Mouse (Mus musculus) layer of hippocampus, adult 2 months (tissue): ENCODE measurements at regions not wholly inside any gene's neighbourhood (a gene's known extent, or its start where the extent isn't known, plus 50 kb on each side); places are given as distances from the start of the nearest gene placed in this dataset.
A peak's percentile ranks its signal among the peaks of the same experiment; 100 is the strongest.

Source experiments
- DNase-seq, 2 experiments: peaks; one replicate each; pipeline ENCODE4 v3.0.0; 2022; ENCODE audit warnings: low spot score in 2 of 2
- H3K27ac ChIP-seq: fragments of 200-600 bp; 2 replicates; pipeline ENCODE4 v1.8.1; 2022
- H3K4me3 ChIP-seq: fragments of 200-600 bp; 2 replicates; pipeline ENCODE4 v1.8.1; 2022; ENCODE audit warnings: mild to moderate bottlenecking
- CTCF ChIP-seq: fragments of 200-600 bp; conservative IDR thresholded peaks from 2 replicates; pipeline ENCODE4 v1.8.1; 2022; ENCODE audit warnings: antibody characterized with exemption, mild to moderate bottlenecking, moderate library complexity

- TF ChIP-seq CTCF, result no peak
- Histone ChIP-seq H3K4me3 (no peak overlapping the region), H3K27ac (no peak overlapping the region)
- DNase-seq, result no peak
Measured at GRCm38 (mm10) chr3:50848528-50848927, 375.7 kb upstream of the Noct start.

GRCm38 (mm10) chr3:50851083-50851637, 373.1 kb upstream of the Noct start:
- no peak for TF ChIP-seq CTCF
- no peak overlapping the region for H3K27ac ChIP-seq
- no peak for DNase-seq
- H3K4me3 ChIP-seq, result no peak overlapping the region

- Histone ChIP-seq H3K27ac (no peak overlapping the region), H3K4me3 (no peak overlapping the region)
- TF ChIP-seq CTCF, result no peak
- DNase-seq, result no peak
Measured at GRCm38 (mm10) chr3:50867105-50867504, 357.1 kb upstream of the Noct start.

GRCm38 (mm10) chr3:50869211-50869610, 355.0 kb upstream of the Noct start:
- no peak overlapping the region for H3K27ac ChIP-seq
- H3K4me3 ChIP-seq, result no peak overlapping the region
- no peak for TF ChIP-seq CTCF
- DNase-seq, result no peak

GRCm38 (mm10) chr3:50879050-50879449, 345.2 kb upstream of the Noct start:
- Histone ChIP-seq H3K4me3 (no peak overlapping the region), H3K27ac (no peak overlapping the region)
- DNase-seq, result no peak
- no peak for TF ChIP-seq CTCF

- no peak overlapping the region for H3K27ac ChIP-seq
- no peak overlapping the region for H3K4me3 ChIP-seq
- no peak for DNase-seq
- no peak for TF ChIP-seq CTCF
Measured at GRCm38 (mm10) chr3:50879595-50879994, 344.7 kb upstream of the Noct start.

- peak overlapping the region; percentile 84 for H3K27ac ChIP-seq
- no peak for TF ChIP-seq CTCF
- no peak overlapping the region for H3K4me3 ChIP-seq
- no peak for DNase-seq
Measured at GRCm38 (mm10) chr3:50881437-50882248, 342.6 kb upstream of the Noct start.

- H3K27ac ChIP-seq, result peak overlapping the region; percentile 84
- peak in 1 of 2 experiments; percentile 32 for DNase-seq
- TF ChIP-seq CTCF, result no peak
- no peak overlapping the region for H3K4me3 ChIP-seq
Measured at GRCm38 (mm10) chr3:50882249-50882733, 342.0 kb upstream of the Noct start.

- H3K27ac ChIP-seq, result no peak overlapping the region
- no peak for DNase-seq
- no peak overlapping the region for H3K4me3 ChIP-seq
- TF ChIP-seq CTCF, result no peak
Measured at GRCm38 (mm10) chr3:50886336-50886735, 337.9 kb upstream of the Noct start.

- Histone ChIP-seq H3K27ac (no peak overlapping the region), H3K4me3 (no peak overlapping the region)
- no peak for DNase-seq
- no peak for TF ChIP-seq CTCF
Measured at GRCm38 (mm10) chr3:50887002-50887401, 337.2 kb upstream of the Noct start.

- no peak overlapping the region for H3K27ac ChIP-seq
- no peak overlapping the region for H3K4me3 ChIP-seq
- TF ChIP-seq CTCF, result no peak
- DNase-seq, result no peak
Measured at GRCm38 (mm10) chr3:50888571-50889210, 335.6 kb upstream of the Noct start.

- H3K4me3 ChIP-seq, result no peak overlapping the region
- H3K27ac ChIP-seq, result no peak overlapping the region
- TF ChIP-seq CTCF, result no peak
- no peak for DNase-seq
Measured at GRCm38 (mm10) chr3:50890537-50890936, 333.7 kb upstream of the Noct start.

- Histone ChIP-seq H3K27ac (no peak overlapping the region), H3K4me3 (no peak overlapping the region)
- DNase-seq, result no peak
- TF ChIP-seq CTCF, result no peak
Measured at GRCm38 (mm10) chr3:50898179-50898578, 326.1 kb upstream of the Noct start.
